Mouse (Mus musculus) liver, embryonic 14.5 days (tissue): ENCODE data around the gene AL732309.1.

Experiments used
- CTCF ChIP-seq: IDR thresholded peaks from 2 replicates; pipeline ENCODE4 v1.5.1; 2016; ENCODE audit warnings: antibody characterized with exemption, low read depth, control low read depth
- EP300 ChIP-seq: IDR thresholded peaks from 2 replicates; pipeline ENCODE4 v1.6.1; 2016; ENCODE audit warnings: antibody characterized with exemption, low read depth

- no peak for TF ChIP-seq EP300
- TF ChIP-seq CTCF = no peak
These were observed 47.0 kb upstream of the AL732309.1 start for GRCm38 (mm10) chr2:25293706-25294105.
